Mouse (Mus musculus): ENCODE data around the gene L3mbtl3.

Gene L3mbtl3

GRCm38 (mm10) chr10:26375790-26376545 is at the start of gene L3mbtl3:
TSS of gene L3mbtl3 (minus strand) at chr10:26375971.
- peak; percentile 83 for DNase-seq (ENCODE audit: low spot score)

- DNase-seq (ENCODE audit: low spot score), result no peak
Measured at GRCm38 (mm10) chr10:26421168-26421567, 45.4 kb upstream of the L3mbtl3 start.

GRCm38 (mm10) chr10:26388656-26389055 is 12.9 kb upstream of the L3mbtl3 start:
- no peak for DNase-seq (ENCODE audit: low spot score)

- no peak for DNase-seq (ENCODE audit: low spot score)
Measured at GRCm38 (mm10) chr10:26377332-26377602, 1.5 kb upstream of the L3mbtl3 start.

GRCm38 (mm10) chr10:26376546-26377331 is 968 bp upstream of the L3mbtl3 start:
- no peak for DNase-seq (ENCODE audit: low spot score)

GRCm38 (mm10) chr10:26375351-26375751 is 420 bp downstream of the L3mbtl3 start:
- no peak for DNase-seq (ENCODE audit: low spot score)

- DNase-seq (ENCODE audit: low spot score), result peak; percentile 48
Measured at GRCm38 (mm10) chr10:26374436-26375311, 1.1 kb downstream of the L3mbtl3 start.

- DNase-seq (ENCODE audit: low spot score), result peak; percentile 37
Measured at GRCm38 (mm10) chr10:26373951-26374435, 1.8 kb downstream of the L3mbtl3 start.

- peak; percentile 67 for DNase-seq (ENCODE audit: low spot score)
Measured at GRCm38 (mm10) chr10:26372940-26373931, 2.5 kb downstream of the L3mbtl3 start.

- DNase-seq (ENCODE audit: low spot score), result peak; percentile 69
Measured at GRCm38 (mm10) chr10:26371416-26371815, 4.4 kb downstream of the L3mbtl3 start.

- DNase-seq (ENCODE audit: low spot score), result no peak
Measured at GRCm38 (mm10) chr10:26364942-26365341, 10.8 kb downstream of the L3mbtl3 start.

- DNase-seq (ENCODE audit: low spot score), result no peak
Measured at GRCm38 (mm10) chr10:26364326-26364856, 11.4 kb downstream of the L3mbtl3 start.

- DNase-seq (ENCODE audit: low spot score), result no peak
Measured at GRCm38 (mm10) chr10:26363605-26364004, 12.2 kb downstream of the L3mbtl3 start.

- DNase-seq (ENCODE audit: low spot score), result no peak
Measured at GRCm38 (mm10) chr10:26358798-26359197, 17.0 kb downstream of the L3mbtl3 start.

GRCm38 (mm10) chr10:26358231-26358630 is 17.5 kb downstream of the L3mbtl3 start:
- DNase-seq (ENCODE audit: low spot score), result no peak

GRCm38 (mm10) chr10:26353781-26354180 is 22.0 kb downstream of the L3mbtl3 start:
- DNase-seq (ENCODE audit: low spot score), result no peak

- DNase-seq (ENCODE audit: low spot score), result no peak
Measured at GRCm38 (mm10) chr10:26351129-26351738, 24.5 kb downstream of the L3mbtl3 start.

GRCm38 (mm10) chr10:26350153-26350552 is 25.6 kb downstream of the L3mbtl3 start:
- no peak for DNase-seq (ENCODE audit: low spot score)

GRCm38 (mm10) chr10:26347614-26348013 is 28.2 kb downstream of the L3mbtl3 start:
- no peak for DNase-seq (ENCODE audit: low spot score)

- DNase-seq (ENCODE audit: low spot score), result no peak
Measured at GRCm38 (mm10) chr10:26345879-26346278, 29.9 kb downstream of the L3mbtl3 start.
